16 mouse cellular contexts compared by ENCODE assay signal in the genomic region with DNA sequence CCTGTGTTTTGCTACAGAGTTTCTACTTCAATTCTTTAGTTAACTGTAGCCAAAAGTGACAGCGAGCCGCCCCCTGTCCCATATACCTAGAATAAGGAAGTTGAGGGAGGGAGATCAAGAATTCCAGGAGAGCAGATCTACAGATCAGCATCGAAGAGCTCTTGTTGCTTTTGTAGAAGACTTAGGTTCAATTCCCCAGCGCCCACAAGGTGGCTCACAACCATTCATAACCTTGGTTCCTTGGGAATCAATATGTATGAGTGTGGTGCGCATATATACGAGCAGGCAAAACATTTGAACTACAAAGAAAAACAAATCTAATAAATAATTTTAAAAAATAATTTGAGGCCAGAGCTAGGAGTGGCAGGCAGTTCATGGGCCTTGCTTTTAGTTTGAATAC. TPM values are rescaled to one million over a fixed set of nuclear protein-coding genes. Genes with fewer than 3 reads are reported as not detected.
"Had no signal": no experiment of that assay in that cellular context is flagged by ENCODE, and none has a peak within 500 bp of the region (broad histone marks: within the 10 kb centered on the region; RNA-seq: fewer than 3 reads in every experiment).

No protein-coding gene starts in this region.

- H3K36me3 ChIP-seq: limb, embryonic 10.5 days; liver, embryonic 15.5 days; midbrain, embryonic 10.5 days had no signal

- H3K9ac ChIP-seq: liver, embryonic 15.5 days had no signal

- H3K9me3 ChIP-seq: liver, embryonic 15.5 days; midbrain, embryonic 10.5 days had no signal

- H3K27ac ChIP-seq: left cerebral cortex, adult 2 months; limb, embryonic 10.5 days; liver, embryonic 15.5 days; midbrain, embryonic 10.5 days had no signal

- H3K4me2 ChIP-seq: liver, embryonic 11.5 days; liver, embryonic 15.5 days had no signal

- H3K4me3 ChIP-seq: left cerebral cortex, adult 2 months; limb, embryonic 10.5 days; liver, embryonic 15.5 days; midbrain, embryonic 10.5 days had no signal

- DNase-seq: kidney, adult 8-10 months; kidney, postnatal 25 days; lung, adult 2 months; thymus, adult 18-20 months; thymus, postnatal 25 days had no signal

RNA-seq across cellular contexts. Expression of a gene that starts 3.2 kb away (rescaled TPM):
- polyA plus RNA-seq: liver, embryonic 11.5 days; liver, embryonic 15.5 days had no signal

RNA-seq across cellular contexts. Expression of a gene that starts 8.5 kb away (rescaled TPM):
- total RNA-seq: layer of hippocampus, postnatal 25 days; left cerebral cortex, postnatal 14 days; megakaryocyte, adult 5-6 weeks had no signal
- polyA plus RNA-seq: kidney, embryonic 16.5 days; limb, embryonic 10.5 days; limb, embryonic 14.5 days; liver, embryonic 11.5 days; liver, embryonic 15.5 days; lung, adult 2 months; lung, postnatal 0 days had no signal

RNA-seq across cellular contexts. Expression of a gene that starts 28.1 kb away (rescaled TPM):
- polyA plus RNA-seq: limb, embryonic 10.5 days; liver, embryonic 15.5 days had no signal
